Mouse (Mus musculus) heart, embryonic 16.5 days (tissue): ENCODE data around the gene Slc25a16. TPM values are rescaled to one million over a fixed set of nuclear protein-coding genes. Genes with fewer than 3 reads are reported as not detected.
A peak's percentile ranks its signal among the peaks of the same experiment; 100 is the strongest.

Experiments
- ATAC-seq: fragments of 200-750 bp; cut with Nextera tagmentation; replicated peaks from 2 replicates; pipeline ENCODE4 v1.8.0; 2017; ENCODE audit warnings: moderate number of reproducible peaks; ENCODE audit not compliant: insufficient read depth, low FRiP score; ENCODE audit errors: extremely low read depth
- H3K27ac ChIP-seq: fragments of 300-500 bp; sonication (generic); 2 replicates; pipeline ENCODE4 v1.5.1; 2014; ENCODE audit warnings: mild to moderate bottlenecking, low read length, control low read depth, moderate library complexity
- H3K27me3 ChIP-seq: fragments of 300-500 bp; sonication (generic); 2 replicates; pipeline ENCODE4 v1.6.1; 2014; ENCODE audit warnings: low read length, mixed read lengths; ENCODE audit not compliant: control insufficient read depth, insufficient read depth
- H3K36me3 ChIP-seq: fragments of 300-500 bp; sonication (generic); 2 replicates; pipeline ENCODE4 v1.6.1; 2014; ENCODE audit not compliant: control insufficient read depth, insufficient read depth
- H3K4me1 ChIP-seq: fragments of 300-500 bp; sonication (generic); 2 replicates; pipeline ENCODE4 v1.6.1; 2014; ENCODE audit warnings: low read length, mixed read lengths; ENCODE audit not compliant: control insufficient read depth, insufficient read depth
- H3K4me2 ChIP-seq: fragments of 300-500 bp; sonication (generic); 2 replicates; pipeline ENCODE4 v1.6.1; 2014; ENCODE audit warnings: low read depth, mild to moderate bottlenecking, control low read depth, low read length
- H3K4me3 ChIP-seq: fragments of 300-500 bp; sonication (generic); 2 replicates; pipeline ENCODE4 v1.5.1; 2014; ENCODE audit warnings: mild to moderate bottlenecking, control low read depth, low read length
- H3K9ac ChIP-seq: fragments of 300-500 bp; sonication (generic); 2 replicates; pipeline ENCODE4 v1.6.1; 2014; ENCODE audit warnings: low read length, control low read depth
- H3K9me3 ChIP-seq: fragments of 300-500 bp; sonication (generic); replicated peaks from 2 replicates; pipeline ENCODE4 v1.6.1; 2016; ENCODE audit warnings: low read length; ENCODE audit not compliant: control insufficient read depth
- WGBS: fragments of 180-500 bp; shearing (Covaris S2); extraction: QIAGEN DNeasy Blood & Tissue Kit; methylation state at CpG from one replicate; pipeline ENCODE4 v1.1.7; 2014; 5-methylcytosine and 5-hydroxymethylcytosine counted together
- polyA plus RNA-seq: library from polyadenylated mRNA; unstranded; fragments of >200 nt; fragmentation: Nextera tagmentation; extraction: Ambion mirVana; gene quantifications from 2 replicates; pipeline ENCODE4 v1.2.1, GENCODE M21; 2015

Slc25a16 gene
- 13.8 and 14.0 TPM in 2 replicates for polyA plus RNA-seq

DNA sequence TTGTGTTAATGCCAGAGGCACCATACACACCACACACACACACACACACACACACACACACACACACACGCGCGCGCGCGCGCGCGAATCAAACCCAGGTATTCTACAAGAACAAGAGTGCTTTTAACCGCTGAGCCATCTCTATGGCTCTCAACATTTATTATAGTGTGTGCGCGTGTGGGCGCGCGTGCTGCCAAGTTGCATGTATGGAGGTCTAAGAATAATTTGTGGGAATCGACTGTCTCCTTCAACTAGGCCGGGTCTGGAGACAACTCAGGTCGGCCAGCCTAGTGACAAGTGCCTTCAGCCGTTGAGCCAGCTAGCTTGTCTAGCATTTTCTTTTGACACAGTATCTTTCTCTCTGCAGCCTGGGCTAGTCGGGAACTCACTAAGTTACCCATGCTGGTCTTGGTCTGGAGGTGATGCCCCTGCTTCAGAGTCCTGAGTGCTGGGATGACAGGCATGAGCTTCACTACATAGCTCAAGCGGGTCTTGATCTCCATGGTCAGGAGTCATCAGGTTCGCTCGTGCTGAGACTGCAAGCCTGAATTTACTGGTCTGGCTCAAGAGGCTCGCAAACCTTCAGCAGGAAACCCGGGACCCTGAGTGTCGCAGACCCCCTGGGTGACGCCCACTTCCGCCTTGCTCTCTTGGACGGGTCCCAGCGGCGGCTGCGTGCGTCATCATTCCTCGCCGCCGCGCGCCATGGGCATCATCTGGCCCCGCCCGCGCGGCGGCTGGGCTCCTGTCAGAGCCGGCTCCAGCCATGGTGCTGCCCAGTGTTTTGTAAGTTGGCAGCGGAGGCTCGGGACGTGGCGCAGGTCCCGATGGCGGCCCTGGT lies at the start of gene Slc25a16:
Gene Slc25a16 (plus strand): TSS at position 709 of the 841 bp plus-strand sequence.
- H3K4me2 ChIP-seq: peak within 1 kb of the TSS; percentile 96
- no peaks in the 10 kb centered on the region for H3K36me3 ChIP-seq
- H3K9ac ChIP-seq: peak within 1 kb of the TSS; percentile 91
- H3K27me3 ChIP-seq: no peaks in the 10 kb centered on the region
- peak within 1 kb of the TSS; percentile 83 for H3K27ac ChIP-seq
- H3K9me3 ChIP-seq: no peaks in the 10 kb centered on the region
- peak within 1 kb of the TSS; percentile 85 for H3K4me3 ChIP-seq
- peaks cover 11% of the 10 kb centered on the region for H3K4me1 ChIP-seq
- peak; percentile 96 for ATAC-seq
- 4% methylated on average over 50 of the region's 50 CpGs for WGBS

- no peaks in the 10 kb centered on the region for H3K9me3 ChIP-seq
- ATAC-seq: no peak
- H3K9ac ChIP-seq: no peak overlapping the region
- no peak overlapping the region for H3K4me3 ChIP-seq
- 76% methylated on average over 4 of the region's 4 CpGs for WGBS
- H3K27me3 ChIP-seq: no peaks in the 10 kb centered on the region
- H3K36me3 ChIP-seq: peaks cover 11% of the 10 kb centered on the region
- H3K27ac ChIP-seq: no peak overlapping the region
- no peak overlapping the region for H3K4me2 ChIP-seq
- no peaks in the 10 kb centered on the region for H3K4me1 ChIP-seq
Observed at GRCm38 (mm10) chr10:62874828-62875227, 45.6 kb upstream of the Slc25a16 start.

- H3K27me3 ChIP-seq: no peaks in the 10 kb centered on the region
- no peak overlapping the region for H3K4me3 ChIP-seq
- H3K4me1 ChIP-seq: no peaks in the 10 kb centered on the region
- ATAC-seq: no peak
- H3K27ac ChIP-seq: no peak overlapping the region
- 83% methylated on average over 4 of the region's 4 CpGs for WGBS
- H3K9me3 ChIP-seq: no peaks in the 10 kb centered on the region
- peaks cover 11% of the 10 kb centered on the region for H3K36me3 ChIP-seq
- no peak overlapping the region for H3K9ac ChIP-seq
- no peak overlapping the region for H3K4me2 ChIP-seq
Observed at GRCm38 (mm10) chr10:62875565-62875964, 44.9 kb upstream of the Slc25a16 start.

- H3K9me3 ChIP-seq: no peaks in the 10 kb centered on the region
- H3K9ac ChIP-seq: no peak overlapping the region
- H3K27me3 ChIP-seq: no peaks in the 10 kb centered on the region
- H3K4me1 ChIP-seq: no peaks in the 10 kb centered on the region
- H3K4me3 ChIP-seq: no peak overlapping the region
- peaks cover 11% of the 10 kb centered on the region for H3K36me3 ChIP-seq
- H3K4me2 ChIP-seq: no peak overlapping the region
- WGBS: 86% methylated on average over 13 of the region's 13 CpGs
- ATAC-seq: no peak
- H3K27ac ChIP-seq: no peak overlapping the region
Observed at GRCm38 (mm10) chr10:62878056-62878455, 42.4 kb upstream of the Slc25a16 start.

GRCm38 (mm10) chr10:62881211-62881610 lies 39.2 kb upstream of the Slc25a16 start:
- no peak for ATAC-seq
- Histone ChIP-seq H3K9ac (no peak overlapping the region), H3K4me2 (no peak overlapping the region), H3K4me3 (no peak overlapping the region), H3K36me3 (peaks cover 11% of the 10 kb centered on the region), H3K9me3 (no peaks in the 10 kb centered on the region), H3K27ac (no peak overlapping the region), H3K27me3 (no peaks in the 10 kb centered on the region), H3K4me1 (peaks cover 8% of the 10 kb centered on the region; the same call in 1 of the 2 replicates)
- whole genome bisulfite sequencing: 52% methylated on average over 5 of the region's 5 CpGs

GRCm38 (mm10) chr10:62883933-62884372 lies 36.5 kb upstream of the Slc25a16 start:
- no peaks in the 10 kb centered on the region for H3K27me3 ChIP-seq
- no peak overlapping the region for H3K4me3 ChIP-seq
- peaks cover 8% of the 10 kb centered on the region; the same call in 1 of the 2 replicates for H3K4me1 ChIP-seq
- 0 out of 2 replicates have a peak overlapping the region, but pooled peaks have one; percentile 15 for H3K4me2 ChIP-seq
- peaks cover 7% of the 10 kb centered on the region for H3K36me3 ChIP-seq
- no peaks in the 10 kb centered on the region for H3K9me3 ChIP-seq
- no peak overlapping the region for H3K27ac ChIP-seq
- H3K9ac ChIP-seq: peak overlapping the region; percentile 25; the same call in 1 of the 2 replicates
- no peak for ATAC-seq
- WGBS: 23% methylated on average over 9 of the region's 9 CpGs

DNA sequence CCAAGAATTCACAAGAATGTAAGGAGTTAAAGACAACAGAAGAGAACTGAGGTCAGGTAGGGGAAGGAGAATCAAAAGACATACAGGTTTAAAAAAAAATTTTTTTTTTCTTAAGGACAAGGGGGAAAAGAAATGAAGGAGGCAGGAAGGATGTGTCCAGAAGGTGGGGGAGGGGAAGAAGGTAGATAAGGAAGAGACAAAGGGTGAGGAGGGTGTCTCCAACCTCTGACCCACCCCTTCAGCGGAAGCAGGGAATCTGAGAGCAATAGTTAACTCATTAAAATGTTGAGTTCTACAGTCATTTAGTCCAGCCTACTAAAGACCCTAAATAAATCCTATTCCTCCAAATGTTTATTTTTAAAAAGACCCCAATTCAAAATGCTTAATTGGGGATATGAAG lies 35.9 kb upstream of the Slc25a16 start:
- WGBS: 74% methylated on average over 1 of the region's 1 CpGs
- Histone ChIP-seq H3K4me1 (peaks cover 8% of the 10 kb centered on the region; the same call in 1 of the 2 replicates), H3K36me3 (0 out of 2 replicates have a peak, but pooled peaks cover 2% of the 10 kb centered on the region), H3K27me3 (no peaks in the 10 kb centered on the region), H3K27ac (no peak overlapping the region), H3K4me2 (no peak overlapping the region), H3K4me3 (no peak overlapping the region), H3K9ac (no peak overlapping the region), H3K9me3 (no peaks in the 10 kb centered on the region)
- ATAC-seq: no peak

DNA sequence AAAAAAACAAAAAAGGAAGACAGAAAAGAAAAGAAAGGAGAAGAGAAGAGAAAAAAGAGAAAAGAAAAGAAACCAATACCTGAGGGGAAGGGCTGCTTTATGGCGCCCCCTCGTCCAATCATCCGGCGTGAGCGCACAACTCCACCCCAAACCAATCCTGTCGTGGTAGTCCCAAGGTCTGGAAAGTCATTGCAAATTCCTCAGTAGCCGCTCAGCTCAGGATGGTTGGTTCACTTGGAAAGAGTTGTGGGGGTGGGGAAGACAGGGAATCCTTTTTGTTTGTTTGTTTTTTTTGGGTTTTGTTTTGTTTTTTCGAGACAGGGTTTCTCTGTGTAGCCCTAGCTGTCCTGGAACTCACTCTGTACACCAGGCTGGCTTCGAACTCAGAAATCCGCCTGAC lies 35.0 kb upstream of the Slc25a16 start:
- Histone ChIP-seq H3K4me2 (peak overlapping the region; percentile 94), H3K4me1 (peaks cover 8% of the 10 kb centered on the region; the same call in 1 of the 2 replicates), H3K9me3 (no peaks in the 10 kb centered on the region), H3K9ac (peak overlapping the region; percentile 78), H3K36me3 (no peaks in the 10 kb centered on the region), H3K27me3 (no peaks in the 10 kb centered on the region), H3K4me3 (peak overlapping the region; percentile 75), H3K27ac (peak overlapping the region; percentile 83; the same call in 1 of the 2 replicates)
- WGBS: 30% methylated on average over 10 of the region's 10 CpGs
- no peak for ATAC-seq
